Mouse (Mus musculus): ENCODE data around the gene Wdr76.
"Not testable (repeated sequence)": the region's sequence is repeated elsewhere in the genome, so short reads cannot be mapped to it uniquely, and the experiment has no call there.

Gene Wdr76

DNA sequence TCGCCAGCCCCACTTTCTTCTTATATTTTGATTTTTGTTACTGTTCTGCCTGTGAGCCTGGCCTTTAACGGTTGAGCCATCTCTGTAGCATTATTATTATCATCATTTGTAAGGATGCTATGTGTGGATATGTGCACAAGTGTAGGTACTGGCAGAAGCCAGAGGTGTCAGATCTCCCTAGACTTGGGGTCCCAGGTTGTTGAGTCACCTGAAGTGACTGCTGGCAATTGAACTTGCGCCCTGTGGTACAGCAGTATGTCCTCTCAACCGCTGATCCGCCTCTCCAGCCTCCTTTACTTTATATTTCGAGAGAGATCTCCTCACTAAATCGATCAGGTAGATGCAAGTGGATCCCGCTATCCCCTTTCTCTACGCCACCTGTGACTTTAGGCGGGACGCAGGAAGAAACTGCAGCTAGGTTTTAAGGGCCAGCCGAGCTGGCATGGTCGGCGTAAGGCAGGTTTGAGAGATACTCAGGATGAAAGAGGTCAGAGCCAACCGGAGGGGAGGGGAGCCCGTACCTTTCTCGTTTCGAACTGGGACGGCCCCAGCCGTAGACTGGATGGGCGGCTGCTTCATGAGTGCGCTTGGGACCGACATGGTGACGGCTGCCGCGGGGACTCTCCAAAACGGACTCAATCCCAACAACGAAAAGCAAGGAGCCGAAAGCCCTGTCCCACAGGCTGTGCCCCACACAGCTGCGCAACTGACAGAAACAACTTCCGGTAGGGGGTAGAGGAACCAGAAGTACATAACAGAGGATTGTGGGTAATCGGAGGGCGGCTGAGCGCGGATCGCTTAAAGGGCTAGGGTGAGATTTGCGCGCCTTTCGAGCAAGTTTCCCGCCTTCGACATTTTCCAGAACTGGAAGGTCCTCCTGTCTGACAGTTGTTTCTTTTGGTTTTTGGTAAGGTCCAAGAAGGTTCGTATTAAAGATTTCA, at the start of gene Wdr76, which contains the start of gene Mfap1a:
Gene Wdr76 (plus strand): TSS at position 782 of the 941 bp plus-strand sequence.
Gene Mfap1a (minus strand): TSS at position 724 of the 941 bp plus-strand sequence.
- peak; percentile 85 for DNase-seq

DNA sequence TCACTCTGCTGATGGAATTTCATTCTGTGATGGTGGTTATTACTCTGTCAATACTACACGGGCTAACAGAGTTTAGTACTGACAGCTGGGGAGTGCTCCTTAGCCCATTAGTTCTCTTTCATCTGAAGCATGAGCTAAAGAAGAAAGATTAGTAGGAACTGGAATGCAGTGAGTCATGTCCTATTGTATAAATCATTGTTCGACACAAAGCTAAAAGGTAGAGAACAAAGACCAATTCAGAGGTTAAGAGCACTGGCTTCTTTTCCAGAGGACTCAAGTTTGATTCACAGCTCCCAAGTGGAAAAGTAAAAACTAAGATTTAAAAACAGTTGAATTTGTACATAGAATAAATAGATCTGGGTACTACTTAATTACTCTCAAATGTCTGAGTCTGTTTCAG, 46.5 kb upstream of the Wdr76 start:
- DNase-seq, result no peak

DNA sequence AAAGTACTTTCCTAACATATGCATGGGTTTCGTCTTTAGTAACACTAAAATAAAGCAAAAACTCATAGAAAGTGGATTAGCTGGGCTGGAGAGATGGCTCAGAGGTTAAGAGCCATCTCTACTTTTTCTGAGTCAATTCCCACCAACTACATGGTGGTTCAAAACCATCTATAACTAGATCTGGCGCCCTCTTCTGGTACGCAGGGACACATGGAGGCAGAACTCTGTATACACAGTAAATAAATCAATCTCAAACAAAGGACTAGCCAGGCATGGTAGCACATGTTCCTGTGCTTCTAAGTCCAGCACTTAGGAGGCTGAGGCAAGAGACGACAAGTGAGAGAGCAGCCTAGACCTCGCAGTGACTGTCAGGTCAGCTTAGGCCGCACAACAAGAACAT, 37.5 kb upstream of the Wdr76 start:
- not testable (repeated sequence) for DNase-seq

DNA sequence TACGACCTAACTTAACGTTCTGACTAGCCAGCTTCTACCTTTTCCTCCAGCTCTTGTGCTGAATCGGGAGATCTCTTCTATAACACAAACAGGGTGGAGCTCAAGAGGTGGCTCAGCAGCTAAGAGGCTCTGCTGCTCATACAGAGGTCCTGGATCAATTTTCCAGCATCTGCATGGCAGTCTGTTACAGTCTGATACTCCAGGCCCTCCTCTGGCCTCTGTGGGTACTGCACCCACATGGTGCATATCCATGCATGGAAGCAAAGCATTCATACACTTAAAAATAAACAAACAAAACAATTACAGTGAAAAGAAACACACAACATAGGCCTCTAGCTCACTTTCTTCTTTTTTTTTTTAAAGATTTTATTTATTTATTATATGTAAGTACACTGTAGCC, 33.7 kb upstream of the Wdr76 start:
- DNase-seq, result not testable (repeated sequence)

DNA sequence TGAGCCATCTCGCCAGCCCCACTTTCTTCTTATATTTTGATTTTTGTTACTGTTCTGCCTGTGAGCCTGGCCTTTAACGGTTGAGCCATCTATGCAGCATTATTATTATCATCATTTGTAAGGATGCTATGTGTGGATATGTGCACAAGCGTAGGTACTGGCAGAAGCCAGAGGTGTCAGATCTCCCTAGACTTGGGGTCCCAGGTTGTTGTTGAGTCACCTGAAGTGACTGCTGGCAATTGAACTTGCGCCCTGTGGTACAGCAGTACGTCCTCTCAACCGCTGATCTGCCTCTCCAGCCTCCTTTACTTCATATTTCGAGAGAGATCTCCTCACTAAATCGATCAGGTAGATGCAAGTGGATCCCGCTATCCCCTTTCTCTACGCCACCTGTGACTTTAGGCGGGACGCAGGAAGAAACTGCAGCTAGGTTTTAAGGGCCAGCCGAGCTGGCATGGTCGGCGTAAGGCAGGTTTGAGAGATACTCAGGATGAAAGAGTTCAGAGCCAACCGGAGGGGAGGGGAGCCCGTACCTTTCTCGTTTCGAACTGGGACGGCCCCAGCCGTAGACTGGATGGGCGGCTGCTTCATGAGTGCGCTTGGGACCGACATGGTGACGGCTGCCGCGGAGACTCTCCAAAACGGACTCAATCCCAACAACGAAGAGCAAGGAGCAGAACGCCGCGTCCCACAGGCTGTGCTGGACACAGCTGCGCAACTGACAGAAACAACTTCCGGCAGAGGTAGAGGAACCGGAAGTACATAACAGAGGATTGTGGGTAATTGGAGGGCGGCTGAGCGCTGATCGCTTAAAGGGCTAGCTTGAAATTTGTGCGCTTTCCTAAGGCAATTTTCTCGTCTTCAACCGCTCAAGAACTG, 33.0 kb upstream of the Wdr76 start, which contains the start of gene Mfap1b:
Gene Mfap1b (minus strand): TSS at position 767 of the 879 bp plus-strand sequence.
- peak; percentile 86 for DNase-seq

DNA sequence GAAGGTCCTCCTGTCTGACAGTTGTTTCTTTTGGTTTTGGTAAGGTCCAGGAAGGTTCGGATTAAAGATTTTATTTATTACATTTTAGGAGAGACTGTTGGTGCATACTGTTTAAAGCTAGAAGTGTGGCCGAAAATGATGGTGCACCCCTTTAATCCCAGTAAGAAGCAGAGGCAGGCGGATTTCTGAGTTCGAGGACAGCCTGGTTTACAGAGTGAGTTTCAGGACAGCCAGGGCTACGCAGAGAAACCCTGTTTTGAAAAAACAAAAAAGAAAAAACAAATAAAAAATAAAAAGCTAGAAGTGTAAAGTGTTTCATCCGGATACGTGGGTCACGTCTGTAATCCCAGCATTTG, 32.4 kb upstream of the Wdr76 start:
- DNase-seq, result no peak

DNA sequence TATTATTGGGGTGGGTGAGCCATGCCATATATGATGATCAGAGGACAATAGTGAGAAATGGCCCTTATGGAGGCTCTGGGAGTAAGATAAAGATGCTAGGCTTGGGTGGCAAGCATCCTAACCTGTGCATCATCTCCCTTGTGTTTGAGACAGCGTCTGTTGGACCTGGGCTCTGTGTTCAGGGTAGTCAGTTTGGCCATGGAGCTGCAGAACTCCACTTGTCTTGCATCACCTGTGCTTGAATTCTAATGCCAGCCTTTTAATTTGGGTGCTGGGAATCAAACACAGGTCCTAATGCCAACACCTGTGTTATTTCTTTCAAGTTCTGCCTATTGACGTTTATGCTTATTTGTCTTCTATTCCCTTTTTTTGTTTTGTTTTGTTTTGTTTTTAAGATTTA, 31.2 kb upstream of the Wdr76 start:
- DNase-seq, result not testable (repeated sequence)

DNA sequence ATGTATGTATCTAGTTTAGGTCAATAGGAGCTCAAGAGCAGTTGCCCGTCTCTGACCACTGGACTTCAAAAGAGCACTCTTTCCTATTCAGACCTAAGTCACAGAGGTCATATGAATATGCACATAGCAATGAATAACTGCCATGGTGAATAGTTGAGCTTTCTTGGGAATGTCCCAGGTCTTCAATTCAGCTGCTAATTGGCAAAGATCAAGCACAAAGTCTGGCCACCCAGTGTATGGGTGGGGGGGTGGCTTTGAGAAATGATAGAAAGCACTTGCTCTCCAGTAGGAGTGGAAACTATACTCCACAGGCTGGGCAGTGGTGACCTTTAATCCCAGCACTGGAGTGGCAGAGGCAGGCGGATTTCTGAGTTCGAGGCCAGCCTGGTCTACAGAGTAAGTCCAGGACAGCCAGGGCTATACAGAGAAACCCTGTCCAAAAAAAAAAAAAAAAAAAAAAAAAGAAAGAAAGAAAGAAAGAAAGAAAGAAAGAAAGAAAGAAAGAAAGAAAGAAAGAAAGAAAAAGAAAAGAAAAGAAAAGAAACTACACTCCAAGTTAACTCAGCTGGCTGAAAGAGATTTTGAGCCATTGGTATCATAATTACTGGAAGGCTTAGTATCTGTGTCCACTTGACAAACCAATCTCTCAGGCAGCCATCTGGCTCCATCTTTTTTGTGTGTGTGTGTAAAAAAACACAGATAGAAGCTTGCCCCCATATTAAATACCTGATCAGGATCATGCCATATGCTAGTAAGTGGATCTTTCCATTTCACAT, 28.8 kb upstream of the Wdr76 start:
- DNase-seq, result no peak

DNA sequence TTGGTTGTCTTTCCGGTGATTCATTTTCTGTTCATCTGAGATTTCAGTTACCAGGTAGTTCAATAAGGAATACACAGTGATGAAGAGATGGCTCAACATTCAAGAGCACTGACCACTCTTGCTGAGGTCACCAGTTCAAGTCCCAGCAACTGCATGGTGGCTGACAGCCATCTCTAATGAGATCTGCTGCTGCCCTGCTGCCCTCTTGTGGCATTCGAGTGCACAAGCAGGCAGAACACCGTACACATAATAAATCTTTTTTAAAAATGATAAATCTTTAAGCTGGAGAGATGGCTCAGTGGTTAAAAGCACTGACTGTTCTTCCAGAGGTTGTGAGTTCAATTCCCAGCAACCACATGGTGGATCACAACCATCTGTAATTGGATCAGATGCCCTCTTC, 26.0 kb upstream of the Wdr76 start:
- DNase-seq, result no peak

DNA sequence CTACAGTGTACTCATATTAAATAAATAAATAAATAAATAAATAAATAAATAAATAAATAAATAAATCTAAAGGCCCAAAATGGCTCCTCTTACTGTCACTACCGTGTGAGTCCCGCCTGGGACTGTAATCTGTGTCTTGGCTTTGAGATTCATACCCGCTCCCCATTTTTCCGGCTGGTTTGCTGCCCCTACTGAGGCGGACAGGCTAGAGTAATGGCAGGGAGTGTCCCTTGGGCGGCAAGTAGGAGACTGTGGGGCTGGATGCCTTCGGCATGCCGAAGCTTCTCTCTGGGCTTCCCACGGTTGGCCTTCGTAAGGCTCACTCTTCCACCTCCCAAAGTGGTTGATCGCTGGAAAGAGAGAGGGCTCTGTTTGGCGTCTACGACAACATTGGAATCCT, 25.6 kb upstream of the Wdr76 start:
- DNase-seq, result not testable (repeated sequence)

DNA sequence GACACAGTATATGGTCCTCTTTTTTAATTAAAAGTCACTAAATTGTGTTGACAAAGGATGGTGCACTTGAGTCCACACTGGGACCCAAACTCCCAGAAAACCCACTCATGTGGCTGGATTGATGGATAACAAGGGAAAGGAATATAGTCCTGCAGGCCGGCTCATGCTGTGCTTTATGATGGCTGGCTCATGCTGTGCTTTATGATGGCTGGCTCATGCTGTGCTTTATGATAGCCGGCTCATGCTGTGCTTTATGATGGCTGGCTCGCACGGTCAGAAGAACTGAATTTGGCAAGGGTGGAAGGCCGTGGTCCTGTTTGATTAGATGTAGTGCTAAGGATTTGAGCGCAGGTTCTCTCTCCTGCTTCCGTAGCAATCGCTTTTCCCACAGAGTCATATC, 22.9 kb upstream of the Wdr76 start:
- no peak for DNase-seq

DNA sequence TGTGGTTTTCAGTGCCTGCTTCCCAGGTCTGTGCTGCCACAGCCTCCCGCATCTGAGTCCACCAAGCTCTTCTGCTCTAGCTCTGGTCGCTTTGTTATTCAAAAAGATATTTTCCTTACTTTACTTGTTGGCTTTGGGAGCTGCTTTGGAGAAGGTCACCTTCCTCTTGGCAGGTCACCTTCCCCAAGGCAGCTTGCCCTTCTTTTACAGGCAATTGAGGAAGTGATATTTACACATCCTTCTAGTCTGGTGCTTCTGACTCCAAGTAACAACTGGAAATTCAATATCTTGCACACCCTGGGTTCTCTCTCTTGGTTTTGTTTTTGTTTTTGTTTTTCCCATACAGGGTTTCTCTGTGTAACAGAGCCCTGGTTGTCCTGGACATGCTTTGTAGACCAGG, 22.1 kb upstream of the Wdr76 start:
- not testable (repeated sequence) for DNase-seq

DNA sequence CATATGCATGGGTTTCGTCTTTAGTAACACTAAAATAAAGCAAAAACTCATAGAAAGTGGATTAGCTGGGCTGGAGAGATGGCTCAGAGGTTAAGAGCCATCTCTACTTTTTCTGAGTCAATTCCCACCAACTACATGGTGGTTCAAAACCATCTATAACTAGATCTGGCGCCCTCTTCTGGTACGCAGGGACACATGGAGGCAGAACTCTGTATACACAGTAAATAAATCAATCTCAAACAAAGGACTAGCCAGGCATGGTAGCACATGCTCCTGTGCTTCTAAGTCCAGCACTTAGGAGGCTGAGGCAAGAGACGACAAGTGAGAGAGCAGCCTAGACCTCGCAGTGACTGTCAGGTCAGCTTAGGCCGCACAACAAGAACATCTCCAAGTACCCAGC, 5.0 kb upstream of the Wdr76 start:
- not testable (repeated sequence) for DNase-seq

DNA sequence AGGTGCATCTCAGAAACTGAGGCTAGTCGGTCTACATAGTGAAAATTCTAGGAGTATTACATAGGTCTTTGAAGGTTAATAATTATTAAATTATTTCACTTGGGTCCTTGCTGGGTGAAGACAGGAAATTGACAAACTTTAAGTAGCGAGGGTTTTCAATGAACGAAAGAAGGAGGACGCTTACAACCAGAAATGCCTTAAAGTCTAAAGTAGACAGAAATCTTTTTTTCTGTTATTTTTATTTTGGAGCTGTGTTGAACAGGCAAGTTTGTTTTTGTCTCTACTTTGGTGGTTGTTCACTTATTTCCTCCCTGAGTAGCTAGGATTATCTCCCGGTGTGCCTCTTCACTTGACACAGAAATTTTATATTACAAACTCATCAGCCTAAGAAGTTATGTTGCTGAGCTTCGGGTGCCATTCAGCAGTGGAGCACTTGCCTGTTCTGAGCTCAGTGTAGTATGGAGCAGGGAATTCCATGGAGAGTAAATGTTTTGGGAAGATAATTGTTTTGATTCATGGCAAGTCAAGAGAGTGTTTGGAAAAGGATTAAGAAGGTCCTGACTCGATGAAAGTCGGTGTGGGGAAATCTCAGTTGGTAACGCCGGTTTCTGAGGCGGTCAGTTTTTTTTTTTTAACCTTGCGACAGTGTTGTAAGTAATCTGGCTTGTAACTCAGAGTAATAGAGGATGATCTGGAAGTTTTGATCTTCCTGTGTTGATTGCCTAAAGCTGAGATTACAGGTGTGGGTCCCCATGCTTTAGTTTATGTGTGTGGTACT, 839 bp downstream of the Wdr76 start:
- DNase-seq, result no peak

DNA sequence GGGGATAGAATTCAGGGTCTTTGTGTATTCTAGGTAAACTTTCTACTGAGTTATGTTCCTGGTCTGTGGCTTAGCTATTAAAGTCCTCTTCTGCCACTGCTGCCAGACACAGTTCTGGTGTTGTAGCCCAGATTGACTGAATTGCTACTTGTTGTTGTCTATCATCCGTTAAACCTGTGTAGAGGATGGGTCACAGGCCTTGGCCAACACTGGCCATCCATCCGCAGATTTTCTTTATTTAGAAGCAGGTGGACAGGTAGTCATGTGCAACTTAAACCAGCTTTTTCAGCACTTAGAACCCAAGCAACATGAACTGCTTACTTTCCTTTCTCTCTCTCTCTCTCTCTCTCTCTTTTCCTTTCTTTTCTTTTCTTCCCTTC, 1.4 kb downstream of the Wdr76 start:
- DNase-seq, result no peak

DNA sequence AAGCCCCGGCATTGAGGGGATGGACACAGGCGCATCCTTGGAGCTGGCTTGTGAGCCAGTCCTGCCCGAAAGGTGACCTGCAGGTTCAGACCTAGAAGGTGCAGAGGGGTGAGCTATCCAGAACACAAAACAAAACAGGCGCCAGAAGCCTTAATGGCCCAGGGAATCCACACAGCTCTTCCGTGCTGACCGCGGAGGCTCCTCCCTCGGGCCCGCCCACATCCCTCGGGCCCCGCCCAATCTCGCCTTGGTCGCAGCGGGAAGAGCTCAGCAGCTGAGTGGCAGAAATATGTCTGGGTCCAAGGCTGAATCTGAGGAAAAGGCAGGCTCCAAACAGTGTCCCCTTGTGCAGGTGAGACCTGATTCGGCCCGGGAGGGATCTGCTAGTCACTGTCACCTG, 3.1 kb downstream of the Wdr76 start:
- DNase-seq, result peak; percentile 38

DNA sequence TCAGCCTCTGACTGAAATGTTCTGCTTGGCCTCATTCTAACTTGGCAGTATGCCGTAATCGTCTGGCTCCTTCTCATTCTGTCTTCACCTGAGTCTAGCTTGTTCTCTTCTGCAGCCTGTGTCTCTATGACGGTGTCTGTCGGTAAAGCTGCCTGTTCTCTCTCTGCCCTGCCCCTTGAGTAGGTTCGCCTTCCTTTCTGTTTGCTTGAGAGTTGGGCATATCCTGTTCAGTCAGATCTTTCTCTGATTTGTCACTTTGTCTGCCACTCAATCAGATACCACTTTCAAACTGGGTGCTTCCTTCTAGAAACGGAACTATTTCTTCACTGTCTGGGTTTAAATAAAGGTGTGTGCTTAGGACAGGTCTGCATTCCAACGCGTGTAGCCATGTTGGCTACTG, 4.9 kb downstream of the Wdr76 start:
- no peak for DNase-seq

DNA sequence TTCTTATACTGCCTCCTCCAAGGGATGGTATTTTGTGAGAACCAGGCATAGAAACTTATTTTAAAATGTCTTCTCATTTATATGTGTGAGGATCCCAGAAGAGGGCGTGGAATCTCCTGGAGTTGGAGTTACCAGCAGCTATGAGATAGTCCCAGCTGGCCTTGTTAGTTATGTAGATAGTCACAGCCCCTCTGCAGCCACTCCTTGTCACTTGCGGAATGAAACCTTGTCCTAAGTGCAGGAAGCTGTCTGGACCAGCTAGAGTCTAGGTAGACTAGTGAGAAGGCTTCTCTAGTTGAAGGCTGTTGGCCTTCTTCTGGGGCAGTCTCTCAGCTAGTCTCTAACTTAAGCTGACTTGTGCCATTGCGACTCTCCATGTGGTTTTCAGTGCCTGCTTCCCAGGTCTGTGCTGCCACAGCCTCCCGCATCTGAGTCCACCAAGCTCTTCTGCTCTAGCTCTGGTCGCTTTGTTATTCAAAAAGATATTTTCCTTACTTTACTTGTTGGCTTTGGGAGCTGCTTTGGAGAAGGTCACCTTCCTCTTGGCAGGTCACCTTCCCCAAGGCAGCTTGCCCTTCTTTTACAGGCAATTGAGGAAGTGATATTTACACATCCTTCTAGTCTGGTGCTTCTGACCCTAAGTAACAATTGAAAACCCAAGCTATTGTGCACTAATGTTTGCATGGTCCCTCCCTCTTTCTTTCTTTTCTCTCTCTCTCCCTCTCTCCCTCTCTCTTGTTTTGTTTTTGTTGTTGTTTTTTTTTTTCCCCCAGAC, 6.7 kb downstream of the Wdr76 start:
- not testable (repeated sequence) for DNase-seq

DNA sequence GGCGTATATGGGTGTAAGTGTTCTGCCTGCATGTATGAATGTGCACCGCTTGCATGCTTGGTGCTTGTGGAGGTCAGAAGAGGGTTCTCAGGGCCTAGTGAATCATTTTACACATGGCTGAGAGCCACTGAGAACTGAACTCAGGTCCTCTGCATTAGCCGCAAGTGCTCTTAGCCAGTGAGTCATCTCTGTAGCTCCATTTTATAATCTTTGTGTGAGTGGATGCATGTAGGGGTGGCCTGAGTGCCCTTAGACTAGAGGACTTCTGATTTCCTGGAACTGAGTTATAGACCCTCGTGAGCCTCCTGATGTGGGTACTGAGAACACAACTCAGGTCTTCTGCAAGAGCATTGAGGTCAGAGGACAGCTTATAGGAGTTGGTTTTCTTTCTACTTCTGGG, 7.7 kb downstream of the Wdr76 start:
- no peak for DNase-seq

DNA sequence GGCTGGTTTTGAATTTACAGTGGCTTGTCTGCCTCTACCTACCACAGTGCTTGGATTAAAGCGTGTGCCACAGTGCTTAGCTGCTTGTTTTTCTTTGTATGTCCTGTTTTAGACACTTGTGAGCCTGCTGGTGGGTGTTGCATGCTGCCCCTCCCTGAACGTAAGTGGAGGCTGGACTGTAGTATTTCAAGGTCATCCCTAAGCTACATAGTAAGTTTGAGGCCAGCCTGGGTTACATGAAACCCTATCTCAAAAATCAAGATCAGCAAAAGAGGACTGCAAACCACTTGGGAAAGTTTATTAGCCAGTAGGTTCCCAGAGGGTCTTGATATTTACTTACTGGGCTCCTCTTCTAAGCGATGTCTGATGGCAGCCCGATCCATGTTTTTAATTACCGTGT, 11.6 kb downstream of the Wdr76 start:
- no peak for DNase-seq

DNA sequence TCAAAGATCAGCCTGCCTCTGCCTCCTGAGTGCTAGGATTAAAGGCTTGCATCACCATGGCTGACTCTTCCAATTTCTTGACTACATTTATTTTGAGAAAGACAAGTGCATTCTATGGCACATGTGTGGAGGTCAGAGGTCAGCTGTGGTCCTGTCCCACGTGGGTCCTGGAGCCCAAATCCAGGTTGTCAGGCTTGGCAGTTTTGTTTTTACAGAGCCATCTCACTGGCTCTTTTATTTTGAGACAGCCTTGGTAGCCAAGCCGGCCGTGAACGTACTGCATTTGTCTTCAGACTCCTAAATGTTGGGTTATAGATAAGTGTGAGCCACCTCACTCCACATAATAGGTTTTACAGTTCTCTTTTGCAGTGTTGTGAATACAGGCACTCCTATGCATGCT, 12.2 kb downstream of the Wdr76 start:
- DNase-seq, result not testable (repeated sequence)

Data from cerebellum, adult 9-11 months (tissue).